Mouse (Mus musculus) kidney, adult 2 months (tissue): ENCODE measurements around the gene Ankrd33b. TPM values are rescaled to one million over a fixed set of nuclear protein-coding genes. Genes with fewer than 3 reads are reported as not detected.

Source experiments
- DNase-seq: peaks from one replicate; pipeline ENCODE4 v3.0.0; 2021
- H3K27ac ChIP-seq: fragments of 200-500 bp; 2 replicates; pipeline ENCODE4 v1.5.1; 2012; ENCODE audit warnings: low read depth, low read length, control low read depth, inconsistent platforms; ENCODE audit not compliant: insufficient read depth
- H3K27me3 ChIP-seq: fragments of 200-500 bp; replicated peaks from 2 replicates; pipeline ENCODE4 v1.6.1; 2012; ENCODE audit warnings: mild to moderate bottlenecking, moderate library complexity, low read length, inconsistent platforms; ENCODE audit not compliant: control insufficient read depth, insufficient read depth
- H3K36me3 ChIP-seq: fragments of 200-500 bp; 2 replicates; pipeline ENCODE4 v1.6.1; 2012; ENCODE audit warnings: mild to moderate bottlenecking, moderate library complexity, low read length, inconsistent platforms; ENCODE audit not compliant: control insufficient read depth, insufficient read depth
- H3K4me1 ChIP-seq: fragments of 200-500 bp; 2 replicates; pipeline ENCODE4 v1.6.1; 2011; ENCODE audit warnings: low read length; ENCODE audit not compliant: control insufficient read depth, insufficient read depth
- H3K4me3 ChIP-seq: fragments of 200-500 bp; 2 replicates; pipeline ENCODE4 v1.5.1; 2011; ENCODE audit warnings: mild to moderate bottlenecking, low read depth, low read length, control low read depth; ENCODE audit not compliant: insufficient read depth
- CTCF ChIP-seq: fragments of 200-500 bp; conservative IDR thresholded peaks from 2 replicates; pipeline ENCODE4 v1.5.1; 2011; ENCODE audit warnings: low read depth, mild to moderate bottlenecking, control low read depth, low read length, moderate library complexity, mixed read lengths; ENCODE audit not compliant: insufficient read depth, insufficient read length
- POLR2A ChIP-seq: fragments of 200-500 bp; IDR thresholded peaks from one replicate; pipeline ENCODE4 v1.6.1; 2011; ENCODE audit warnings: low read depth, low read length, control low read depth
- WGBS: fragments of 180-500 bp; shearing (Covaris S2); methylation state at CpG from one replicate; pipeline ENCODE4 v1.1.7; 2018; 5-methylcytosine and 5-hydroxymethylcytosine counted together
- polyA plus RNA-seq: library from polyadenylated mRNA; depleted of rRNA; stranded (reverse); fragments of >200 nt; gene quantifications from 2 replicates; pipeline ENCODE4 v1.2.3, GENCODE M21; 2012

Ankrd33b gene
- polyA plus RNA-seq, 1 experiment, result 21.8 TPM

DNA sequence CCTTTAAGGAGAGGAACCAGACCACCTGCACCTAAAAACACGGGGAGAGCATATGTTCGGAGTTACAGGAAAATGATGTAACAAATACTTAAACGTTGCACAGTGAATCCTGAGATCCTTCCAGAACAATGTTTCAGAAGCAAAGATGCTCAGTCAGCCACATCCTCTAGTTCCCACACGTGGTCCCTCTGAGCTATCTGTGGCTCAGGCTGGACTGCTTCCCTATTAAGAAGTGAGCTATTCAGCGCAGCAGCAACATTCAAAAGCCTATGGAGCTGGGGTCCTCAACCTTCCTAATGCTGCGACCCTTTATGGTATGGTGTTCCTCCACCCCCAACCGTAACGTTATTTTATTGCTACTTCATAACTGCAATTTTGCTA is 3.6 kb downstream of the Ankrd33b start:
- Histone ChIP-seq H3K36me3 (no peaks in the 10 kb centered on the region), H3K27ac (no peak overlapping the region), H3K27me3 (no peaks in the 10 kb centered on the region), H3K4me1 (peaks cover 22% of the 10 kb centered on the region; the same call in 1 of the 2 replicates), H3K4me3 (no peak overlapping the region)
- 59% methylated on average over 8 of the region's 8 CpGs for WGBS
- TF ChIP-seq POLR2A (no peak), CTCF (no peak)
- no peak for DNase-seq

DNA sequence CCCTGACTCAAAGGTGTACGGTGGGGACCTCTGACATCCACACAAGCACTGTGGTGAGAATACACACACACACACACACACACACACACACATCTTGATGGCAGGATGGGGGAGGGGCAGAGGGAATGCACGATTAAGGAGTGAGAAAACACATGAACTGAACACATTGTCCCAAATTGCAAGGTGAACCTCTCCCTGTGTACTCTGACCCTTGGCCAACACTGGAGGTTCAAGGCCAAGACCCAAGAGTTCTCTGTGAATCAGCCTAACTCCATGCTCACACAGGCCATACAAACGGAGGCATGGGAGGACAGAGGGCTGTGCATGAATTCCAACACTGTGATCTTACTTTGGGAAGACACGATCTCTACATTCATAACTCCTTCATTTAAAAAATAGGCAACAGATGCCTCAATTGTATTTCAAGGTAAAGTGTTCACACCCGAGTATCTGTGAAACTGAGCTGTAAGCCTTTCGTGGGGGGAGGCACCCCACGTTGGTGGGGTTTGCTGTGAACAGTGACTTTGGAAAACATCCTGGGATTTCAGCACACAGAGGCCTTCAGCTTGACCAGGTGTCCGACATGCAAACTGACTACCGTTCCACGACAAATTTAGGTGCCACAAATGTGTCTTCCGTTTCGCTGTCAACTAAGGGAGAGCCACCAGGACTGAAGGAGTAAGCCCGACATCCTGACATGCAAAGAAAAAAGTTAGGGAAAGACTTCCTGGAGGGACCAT is 4.1 kb downstream of the Ankrd33b start:
- Histone ChIP-seq H3K36me3 (no peaks in the 10 kb centered on the region), H3K4me3 (no peak overlapping the region), H3K27me3 (no peaks in the 10 kb centered on the region), H3K27ac (no peak overlapping the region), H3K4me1 (peaks cover 22% of the 10 kb centered on the region; the same call in 1 of the 2 replicates)
- 75% methylated on average over 13 of the region's 13 CpGs for WGBS
- TF ChIP-seq CTCF (no peak), POLR2A (no peak)
- peak; percentile 69 for DNase-seq

DNA sequence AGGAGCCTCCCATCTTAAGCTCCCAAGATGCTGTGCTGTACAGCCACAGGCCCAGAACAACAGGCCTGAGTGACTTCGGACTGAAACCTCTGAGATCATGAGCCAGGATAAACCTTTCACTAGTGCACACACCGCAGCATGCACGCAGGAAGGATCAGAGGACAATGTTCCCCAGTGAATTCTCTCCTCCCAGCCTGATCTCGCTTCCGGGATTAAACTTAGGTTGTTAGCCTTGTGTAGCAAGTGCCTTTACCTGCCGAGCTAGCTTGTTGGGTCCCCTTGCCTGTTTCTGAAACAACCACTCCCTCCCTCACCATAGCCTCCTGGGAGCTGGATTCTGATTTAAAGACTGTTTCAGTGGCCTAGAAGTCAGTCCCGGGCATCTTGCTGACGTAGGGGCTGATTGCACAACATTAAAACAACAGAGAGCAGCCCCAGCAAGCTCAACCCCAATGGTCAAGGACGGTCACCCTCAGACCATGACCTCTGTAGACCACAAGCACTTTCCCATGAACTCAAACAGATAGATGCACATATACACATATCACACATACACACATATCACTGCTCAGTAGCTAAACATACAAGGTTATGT is 6.2 kb downstream of the Ankrd33b start:
- WGBS, result 61% methylated on average over 9 of the region's 9 CpGs
- H3K27me3 ChIP-seq, result no peaks in the 10 kb centered on the region

DNA sequence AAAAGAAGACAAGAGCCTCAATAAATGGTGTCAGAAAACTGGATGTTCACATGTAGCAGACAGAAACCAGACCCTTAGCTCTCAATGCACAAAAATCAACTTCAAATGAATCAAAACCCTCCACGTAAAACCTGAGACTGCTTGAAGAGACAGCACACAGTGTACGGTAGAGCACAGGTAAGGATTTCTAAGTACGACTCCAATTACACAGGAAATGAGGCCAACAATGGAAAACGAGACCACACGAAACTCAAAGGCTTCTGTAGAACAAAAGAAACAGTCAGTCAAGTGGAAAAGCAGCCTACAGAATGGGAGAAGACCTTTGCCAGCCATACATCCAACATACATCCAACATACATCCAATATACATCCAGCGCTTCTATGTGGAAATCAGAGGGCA is 6.9 kb downstream of the Ankrd33b start:
- DNase-seq, result no peak
- 60% methylated on average over 6 of the region's 6 CpGs for WGBS

More for the DNA sequence above, 6.2 kb downstream of the Ankrd33b start:
- Histone ChIP-seq H3K4me1 (peaks cover 26% of the 10 kb centered on the region; the same call in 1 of the 2 replicates), H3K4me3 (no peak overlapping the region), H3K36me3 (no peaks in the 10 kb centered on the region), H3K27ac (peak overlapping the region; percentile 6; the same call in 1 of the 2 replicates)
- TF ChIP-seq POLR2A (no peak), CTCF (no peak)
- peak; percentile 55 for DNase-seq

DNA sequence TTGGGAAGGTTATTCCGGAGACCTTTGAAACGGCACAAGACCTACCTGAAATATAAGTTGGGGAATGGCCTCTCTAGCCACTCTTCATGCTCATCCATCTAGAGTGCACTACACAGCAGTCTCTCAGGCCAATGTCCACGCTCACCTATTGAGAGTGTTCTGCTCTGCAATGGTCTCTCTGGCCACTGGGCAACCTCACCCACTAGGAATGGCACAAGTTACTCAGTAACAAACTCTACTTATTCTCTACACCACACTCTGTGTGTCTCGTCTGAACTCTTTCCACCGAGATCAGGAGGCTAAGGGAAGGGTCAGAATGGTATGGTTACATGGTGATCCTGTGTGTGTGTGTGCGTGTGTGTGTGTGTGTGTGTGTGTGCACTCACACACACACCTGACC is 7.7 kb downstream of the Ankrd33b start:
- peak overlapping the region; percentile 52; the same call in 1 of the 2 replicates for H3K27ac ChIP-seq
- no peaks in the 10 kb centered on the region for H3K36me3 ChIP-seq
- DNase-seq, result peak; percentile 88
- WGBS, result 54% methylated on average over 6 of the region's 6 CpGs
- TF ChIP-seq CTCF (peak; percentile 42), POLR2A (no peak)
- H3K4me1 ChIP-seq, result peaks cover 26% of the 10 kb centered on the region; the same call in 1 of the 2 replicates
- no peak overlapping the region for H3K4me3 ChIP-seq
- no peaks in the 10 kb centered on the region for H3K27me3 ChIP-seq

More for the DNA sequence above, 6.9 kb downstream of the Ankrd33b start:
- Histone ChIP-seq H3K27ac (no peak overlapping the region), H3K36me3 (no peaks in the 10 kb centered on the region), H3K27me3 (no peaks in the 10 kb centered on the region), H3K4me1 (peaks cover 26% of the 10 kb centered on the region; the same call in 1 of the 2 replicates), H3K4me3 (no peak overlapping the region)
- TF ChIP-seq CTCF (no peak), POLR2A (no peak)

DNA sequence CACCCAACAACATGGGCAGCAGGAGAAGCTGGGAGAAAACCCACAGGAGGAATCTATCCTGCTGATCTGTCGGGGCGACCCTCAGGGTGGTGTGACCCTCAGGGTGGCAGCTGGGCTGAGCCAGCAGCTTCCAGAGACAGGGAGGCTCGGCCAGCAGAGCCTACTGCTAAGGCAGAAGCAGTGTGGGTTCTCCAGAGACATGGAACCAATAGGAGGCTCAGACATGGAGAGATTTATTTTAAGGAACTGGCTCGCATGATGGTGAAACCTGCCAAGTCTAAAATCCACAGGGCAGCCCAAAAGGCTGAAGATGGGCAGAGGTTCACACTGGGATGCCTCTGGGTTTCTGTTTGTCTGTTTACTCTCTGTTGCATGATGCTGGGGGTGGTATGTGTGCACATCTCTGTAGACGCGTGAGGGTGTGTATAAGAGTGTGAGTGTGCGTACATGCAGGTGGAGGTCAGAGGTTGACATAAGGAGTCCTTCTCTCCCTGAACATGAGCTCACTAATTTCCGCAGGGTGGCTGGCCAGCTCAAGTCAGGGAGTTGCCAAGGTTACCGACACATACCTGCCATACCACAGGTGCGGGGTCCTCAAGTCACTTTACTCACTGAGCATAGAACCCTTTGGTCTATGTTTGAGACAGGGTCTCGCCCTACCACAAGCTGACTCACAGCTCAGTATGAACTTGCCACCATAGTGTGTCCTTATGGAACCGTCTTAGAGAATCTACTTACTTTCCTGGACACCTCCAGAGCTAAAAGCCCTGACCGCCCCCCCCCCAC is 14.8 kb downstream of the Ankrd33b start:
- Histone ChIP-seq H3K4me3 (no peak overlapping the region), H3K36me3 (no peaks in the 10 kb centered on the region), H3K27ac (no peak overlapping the region), H3K27me3 (no peaks in the 10 kb centered on the region), H3K4me1 (peaks cover 30% of the 10 kb centered on the region; the same call in 1 of the 2 replicates)
- WGBS, result 70% methylated on average over 13 of the region's 13 CpGs
- no peak for TF ChIP-seq CTCF
- TF ChIP-seq POLR2A, result no peak
- DNase-seq, result peak; percentile 51
